Mouse (Mus musculus) left cerebral cortex, postnatal 10 days (tissue): ENCODE results near the gene Bpifb6. TPM values are rescaled to one million over a fixed set of nuclear protein-coding genes. Genes with fewer than 3 reads are reported as not detected.

Experiments
- DNase-seq, 2 experiments: peaks; one replicate each; pipeline ENCODE4 v3.0.0; 2021 to 2022; ENCODE audit warnings: low spot score in 2 of 2, mixed read lengths in 1 of 2; ENCODE audit errors: extremely low spot score in 1 of 2
- intact Hi-C: fragments of 180-260 bp; cut with DNase I; formaldehyde crosslinking; loops from one replicate; pipeline ENCODE4 v1.15.1; 2025
- total RNA-seq, 2 experiments: library from RNA; stranded (reverse); gene quantifications; 2 replicates each; pipeline ENCODE4 v1.2.3; 2021

The Bpifb6 gene
- total RNA-seq, 2 experiments from 2014 or later: not detected

DNA sequence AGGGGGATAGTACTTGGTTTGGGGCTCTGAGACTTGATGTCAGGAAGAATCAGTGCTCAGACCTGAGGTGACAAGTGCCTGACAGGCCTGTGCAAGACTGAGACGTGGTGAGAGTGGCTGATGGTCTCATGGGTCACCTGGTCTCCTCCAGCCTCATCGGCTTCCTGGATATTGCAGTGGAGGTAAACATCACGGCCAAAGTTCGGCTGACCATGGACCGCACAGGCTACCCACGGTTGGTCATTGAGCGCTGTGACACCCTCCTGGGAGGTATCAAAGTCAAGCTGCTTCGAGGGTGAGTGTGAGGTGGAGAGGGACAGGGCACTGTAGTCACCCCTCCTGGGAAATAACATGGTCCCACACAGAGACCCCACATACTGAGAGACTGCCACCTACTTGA is 44.4 kb downstream of the Bpifb6 start:
- intact Hi-C loops: no loop called here
- DNase-seq: no peak

DNA sequence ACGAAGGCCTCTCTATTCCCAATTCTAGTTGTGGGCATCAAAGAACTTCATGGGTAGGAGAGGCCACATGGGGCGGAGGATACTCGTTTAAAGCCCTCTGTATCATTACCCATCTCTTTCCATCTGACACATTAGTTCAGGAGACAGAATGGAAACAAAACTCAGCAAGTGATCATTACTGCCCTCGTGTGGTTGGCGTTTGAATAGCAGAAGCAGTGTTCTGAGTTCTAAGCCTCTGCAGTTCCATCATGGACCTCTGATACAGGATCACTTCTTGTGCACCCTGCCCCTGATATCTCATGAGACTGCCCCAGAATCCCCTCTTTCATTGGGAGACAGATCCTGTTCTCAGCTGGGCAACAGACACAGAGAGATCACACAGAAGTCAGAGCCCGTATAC is 52.7 kb downstream of the Bpifb6 start:
- intact Hi-C loops: no loop called here

DNA sequence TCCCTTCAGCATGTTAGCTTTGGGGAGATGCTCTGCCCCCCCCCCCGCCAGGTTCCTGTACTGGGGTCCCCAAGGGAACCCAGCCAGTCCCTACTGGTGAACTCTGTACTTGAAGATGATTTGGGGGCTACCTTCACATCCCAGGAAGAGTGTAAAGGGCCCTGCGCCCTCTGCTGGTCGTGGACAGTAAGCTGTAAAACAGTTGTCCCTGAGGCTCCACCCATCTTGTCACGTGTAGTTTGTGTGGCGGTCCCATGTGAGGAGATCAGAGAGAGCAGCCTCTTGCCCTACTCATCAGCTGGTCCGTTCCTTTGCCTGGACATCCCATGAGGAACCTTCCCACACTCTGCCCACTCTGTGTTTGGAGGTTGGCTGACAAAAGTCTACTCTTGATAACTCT is 53.6 kb downstream of the Bpifb6 start:
- DNase-seq: peak in 1 of 2 experiments; percentile 68
- intact Hi-C loops: no loop called here

More for the DNA sequence above, 52.7 kb downstream of the Bpifb6 start:
- peak in 1 of 2 experiments; percentile 35 for DNase-seq

Other genes starting within 250 kb of the Bpifb6 start
- gene Dnmt3c, start 203.7 kb upstream of the Bpifb6 start, total RNA-seq: under 1 TPM in 1 of 2 experiments, not detected in 1; 0.17 TPM
- 100 to 1,000 TPM; 183 to 200 TPM for gene Mapre1, start 159.1 kb upstream of the Bpifb6 start, total RNA-seq
- gene Efcab8, start 120.5 kb upstream of the Bpifb6 start, total RNA-seq: under 1 TPM; 0.45 to 0.56 TPM
- not detected for gene Sun5, start 29.3 kb upstream of the Bpifb6 start, total RNA-seq
- not detected for gene Bpifb2, start 25.3 kb upstream of the Bpifb6 start, total RNA-seq
- not detected for gene Bpifb3, start 17.8 kb downstream of the Bpifb6 start, total RNA-seq
- gene Bpifb4, start 37.8 kb downstream of the Bpifb6 start, total RNA-seq: not detected
- not detected for gene Bpifa6, start 74.6 kb downstream of the Bpifb6 start, total RNA-seq
- gene Bpifa2, start 107.9 kb downstream of the Bpifb6 start, total RNA-seq: not detected
- not detected for gene Bpifa3, start 229.9 kb downstream of the Bpifb6 start, total RNA-seq
- gene Bpifa1, start 242.5 kb downstream of the Bpifb6 start, total RNA-seq: not detected